Mouse (Mus musculus) gastrocnemius, adult 2 months (tissue): ENCODE measurements around the gene Mtmr2. TPM values are rescaled to one million over a fixed set of nuclear protein-coding genes. Genes with fewer than 3 reads are reported as not detected.

Experiments
- DNase-seq: peaks from one replicate; pipeline ENCODE4 v3.0.0; 2022
- H3K27ac ChIP-seq: fragments of 200-600 bp; 2 replicates; pipeline ENCODE4 v1.8.1; 2022; ENCODE audit warnings: mild to moderate bottlenecking
- H3K4me3 ChIP-seq: fragments of 200-600 bp; 2 replicates; pipeline ENCODE4 v1.8.1; 2022; ENCODE audit warnings: mild to moderate bottlenecking, moderate library complexity
- CTCF ChIP-seq: fragments of 200-600 bp; IDR thresholded peaks from 2 replicates; pipeline ENCODE4 v1.8.1; 2022; ENCODE audit warnings: antibody characterized with exemption, mild to moderate bottlenecking, moderate library complexity
- intact Hi-C: fragments of 180-260 bp; cut with DNase I; formaldehyde crosslinking; loops from one replicate; pipeline ENCODE4 v1.15.1; 2025
- total RNA-seq, 2 experiments: library from RNA; stranded (reverse); gene quantifications; 2 replicates each; pipeline ENCODE4 v1.2.3; 2021

Gene Mtmr2
- total RNA-seq, 2 experiments from 2014 or later: 17.7 to 20.6 TPM

GRCm38 (mm10) chr9:13825896-13826295, 77.7 kb downstream of the Mtmr2 start:
- Histone ChIP-seq H3K27ac (peak overlapping the region; percentile 98), H3K4me3 (peak overlapping the region; percentile 86)
- intact Hi-C loops: loop anchor here (5.0 to 10.0 kb wide), 3 partner anchors 581 to 959 kb away; partner anchors contain the start of genes Ankrd49, Ccdc82, Cwc15 and Jrkl
- TF ChIP-seq CTCF: no peak
- DNase-seq: no peak

- no peak for DNase-seq
- peak overlapping the region; percentile 86 for H3K4me3 ChIP-seq
- intact Hi-C loops: loop anchor here (5.0 to 10.0 kb wide), 3 partner anchors 582 to 958 kb away; partner anchors contain the start of genes Ankrd49, Ccdc82, Cwc15 and Jrkl
- peak overlapping the region; percentile 98 for H3K27ac ChIP-seq
- TF ChIP-seq CTCF: no peak
Measured at GRCm38 (mm10) chr9:13826391-13826805, 78.2 kb downstream of the Mtmr2 start.

- intact Hi-C loops: loop anchor here (5.0 to 10.0 kb wide), 3 partner anchors 582 to 958 kb away; partner anchors contain the start of genes Ankrd49, Ccdc82, Cwc15 and Jrkl
- peak within 1 kb of the TSS; percentile 86 for H3K4me3 ChIP-seq
- peak within 1 kb of the TSS; percentile 98 for H3K27ac ChIP-seq
- no peak for TF ChIP-seq CTCF
- DNase-seq: peak; percentile 94
Measured at GRCm38 (mm10) chr9:13826832-13827405, 78.7 kb downstream of the Mtmr2 start, which contains the start of gene Cep57. Gene Cep57 (minus strand): TSS chr9:13827107.

GRCm38 (mm10) chr9:13827406-13828086, 79.3 kb downstream of the Mtmr2 start, which contains the start of gene Fam76b:
Gene Fam76b (plus strand): TSS chr9:13827716.
- intact Hi-C loops: loop anchor here (5.0 to 10.0 kb wide), 3 partner anchors 583 to 957 kb away; partner anchors contain the start of genes Ankrd49, Ccdc82, Cwc15 and Jrkl
- peak; percentile 99 for DNase-seq
- no peak for TF ChIP-seq CTCF

GRCm38 (mm10) chr9:13828087-13828441, 79.9 kb downstream of the Mtmr2 start:
- intact Hi-C loops: loop anchor here (5.0 to 10.0 kb wide), 3 partner anchors 583 to 957 kb away; partner anchors contain the start of genes Ankrd49, Ccdc82, Cwc15 and Jrkl
- TF ChIP-seq CTCF: no peak
- Histone ChIP-seq H3K27ac (peak overlapping the region; percentile 98), H3K4me3 (peak overlapping the region; percentile 86)
- DNase-seq: no peak

More at GRCm38 (mm10) chr9:13827406-13828086, 79.3 kb downstream of the Mtmr2 start, which contains the start of gene Fam76b:
- peak within 1 kb of the TSS; percentile 98 for H3K27ac ChIP-seq
- H3K4me3 ChIP-seq: peak within 1 kb of the TSS; percentile 86

GRCm38 (mm10) chr9:13835256-13835655, 87.0 kb downstream of the Mtmr2 start:
- intact Hi-C loops: no loop called here
- no peak overlapping the region for H3K4me3 ChIP-seq
- no peak for TF ChIP-seq CTCF
- no peak for DNase-seq
- no peak overlapping the region for H3K27ac ChIP-seq

GRCm38 (mm10) chr9:13836726-13837125, 88.5 kb downstream of the Mtmr2 start:
- DNase-seq: no peak
- no peak for TF ChIP-seq CTCF
- H3K27ac ChIP-seq: no peak overlapping the region
- no peak overlapping the region for H3K4me3 ChIP-seq
- intact Hi-C loops: no loop called here

- intact Hi-C loops: no loop called here
- H3K4me3 ChIP-seq: no peak overlapping the region
- DNase-seq: no peak
- TF ChIP-seq CTCF: no peak
- no peak overlapping the region for H3K27ac ChIP-seq
Measured at GRCm38 (mm10) chr9:13847591-13847990, 99.4 kb downstream of the Mtmr2 start.

- H3K27ac ChIP-seq: no peak overlapping the region
- TF ChIP-seq CTCF: peak; percentile 64
- H3K4me3 ChIP-seq: no peak overlapping the region
- intact Hi-C loops: no loop called here
- DNase-seq: no peak
Measured at GRCm38 (mm10) chr9:13848481-13849480, 100.6 kb downstream of the Mtmr2 start.

- no peak for TF ChIP-seq CTCF
- H3K27ac ChIP-seq: no peak overlapping the region
- no peak for DNase-seq
- no peak overlapping the region for H3K4me3 ChIP-seq
- intact Hi-C loops: no loop called here
Measured at GRCm38 (mm10) chr9:13853876-13854275, 105.7 kb downstream of the Mtmr2 start.

Other genes with a start within 250 kb of the Mtmr2 start
- gene Cep57, start 78.7 kb downstream of the Mtmr2 start, total RNA-seq: 1 to 10 TPM; 5.7 to 7.0 TPM
- gene Fam76b, start 79.3 kb downstream of the Mtmr2 start, total RNA-seq: 1 to 10 TPM; 4.9 to 5.3 TPM